Mouse (Mus musculus): ENCODE measurements around the gene Cdx2. TPM values are rescaled to one million over a fixed set of nuclear protein-coding genes. Genes with fewer than 3 reads are reported as not detected.

Cdx2 gene
- polyA plus RNA-seq, 1 experiment from 2014 or later: not detected

GRCm38 (mm10) chr5:147340741-147341414 lies 33.8 kb upstream of the Cdx2 start:
- no peak for ATAC-seq (ENCODE audit: low FRiP score, low TSS enrichment)
- 31% methylated on average over 13 of the region's 13 CpGs for WGBS
- Histone ChIP-seq H3K4me2 (replicated peaks; ENCODE audit: low read depth, low read length) (no peak overlapping the region), H3K4me1 (ENCODE audit: insufficient read depth, low read length) (no peaks in the 10 kb centered on the region), H3K9ac (replicated peaks; ENCODE audit: low read length) (no peak overlapping the region), H3K27ac (ENCODE audit: low read length) (no peak overlapping the region), H3K36me3 (ENCODE audit: insufficient read depth, low read length) (no peaks in the 10 kb centered on the region), H3K9me3 (ENCODE audit: low read length) (no peaks in the 10 kb centered on the region), H3K4me3 (ENCODE audit: low read length) (no peak overlapping the region), H3K27me3 (ENCODE audit: insufficient read depth, low read length) (no peaks in the 10 kb centered on the region)

- no peak for ATAC-seq (ENCODE audit: low FRiP score, low TSS enrichment)
- 81% methylated on average over 11 of the region's 11 CpGs for WGBS
- Histone ChIP-seq H3K4me2 (replicated peaks; ENCODE audit: low read depth, low read length) (no peak overlapping the region), H3K27me3 (ENCODE audit: insufficient read depth, low read length) (no peaks in the 10 kb centered on the region), H3K36me3 (ENCODE audit: insufficient read depth, low read length) (no peaks in the 10 kb centered on the region), H3K27ac (ENCODE audit: low read length) (no peak overlapping the region), H3K4me3 (ENCODE audit: low read length) (no peak overlapping the region), H3K4me1 (ENCODE audit: insufficient read depth, low read length) (no peaks in the 10 kb centered on the region), H3K9ac (replicated peaks; ENCODE audit: low read length) (no peak overlapping the region), H3K9me3 (ENCODE audit: low read length) (no peaks in the 10 kb centered on the region)
These were observed 32.5 kb upstream of the Cdx2 start for GRCm38 (mm10) chr5:147339560-147339959.

GRCm38 (mm10) chr5:147338967-147339366 lies 31.9 kb upstream of the Cdx2 start:
- no peak overlapping the region for H3K9ac ChIP-seq (replicated peaks; ENCODE audit: low read length)
- H3K9me3 ChIP-seq (ENCODE audit: low read length): no peaks in the 10 kb centered on the region
- no peaks in the 10 kb centered on the region for H3K36me3 ChIP-seq (ENCODE audit: insufficient read depth, low read length)
- H3K4me2 ChIP-seq (replicated peaks; ENCODE audit: low read depth, low read length): no peak overlapping the region
- H3K27ac ChIP-seq (ENCODE audit: low read length): no peak overlapping the region
- no peak for ATAC-seq (ENCODE audit: low FRiP score, low TSS enrichment)
- no peaks in the 10 kb centered on the region for H3K27me3 ChIP-seq (ENCODE audit: insufficient read depth, low read length)
- whole genome bisulfite sequencing: 59% methylated on average over 9 of the region's 9 CpGs
- H3K4me3 ChIP-seq (ENCODE audit: low read length): no peak overlapping the region
- H3K4me1 ChIP-seq (ENCODE audit: insufficient read depth, low read length): no peaks in the 10 kb centered on the region

DNA sequence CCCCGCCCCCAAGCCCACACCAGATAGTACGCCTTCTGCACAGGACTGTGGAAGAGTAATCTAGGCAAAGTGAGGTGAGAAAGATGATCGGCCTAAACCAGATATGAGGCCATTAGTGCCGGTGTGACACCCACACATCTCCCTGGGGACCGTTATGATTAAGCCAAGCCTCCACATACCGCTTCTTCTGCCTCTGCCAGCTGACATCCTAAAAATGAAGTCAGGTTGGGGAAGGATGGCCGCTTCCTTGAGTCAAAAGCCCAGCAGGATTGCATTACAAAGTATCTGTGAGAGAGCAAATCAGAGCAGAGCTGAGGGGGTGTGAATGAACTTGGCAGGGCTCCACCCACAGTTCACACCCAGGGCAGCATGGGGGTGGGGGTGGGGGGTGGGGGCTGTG lies 25.6 kb upstream of the Cdx2 start:
- H3K27me3 ChIP-seq (ENCODE audit: insufficient read depth, low read length): no peaks in the 10 kb centered on the region
- peak; percentile 57; the same call in 1 of the 2 replicates for ATAC-seq (ENCODE audit: low FRiP score, low TSS enrichment)
- H3K9me3 ChIP-seq (ENCODE audit: low read length): peaks cover 1% of the 10 kb centered on the region; the same call in 1 of the 2 replicates
- H3K36me3 ChIP-seq (ENCODE audit: insufficient read depth, low read length): no peaks in the 10 kb centered on the region
- no peak overlapping the region for H3K4me3 ChIP-seq (ENCODE audit: low read length)
- H3K4me2 ChIP-seq (replicated peaks; ENCODE audit: low read depth, low read length): no peak overlapping the region
- WGBS: 11% methylated on average over 7 of the region's 7 CpGs
- no peak overlapping the region for H3K27ac ChIP-seq (ENCODE audit: low read length)
- no peak overlapping the region for H3K9ac ChIP-seq (replicated peaks; ENCODE audit: low read length)
- H3K4me1 ChIP-seq (ENCODE audit: insufficient read depth, low read length): peaks cover 4% of the 10 kb centered on the region; the same call in 1 of the 2 replicates

- no peak overlapping the region for H3K27ac ChIP-seq (ENCODE audit: low read length)
- H3K4me1 ChIP-seq (ENCODE audit: insufficient read depth, low read length): peaks cover 4% of the 10 kb centered on the region; the same call in 1 of the 2 replicates
- ATAC-seq (ENCODE audit: low FRiP score, low TSS enrichment): no peak
- H3K36me3 ChIP-seq (ENCODE audit: insufficient read depth, low read length): no peaks in the 10 kb centered on the region
- no peak overlapping the region for H3K9ac ChIP-seq (replicated peaks; ENCODE audit: low read length)
- H3K4me3 ChIP-seq (ENCODE audit: low read length): no peak overlapping the region
- H3K27me3 ChIP-seq (ENCODE audit: insufficient read depth, low read length): no peaks in the 10 kb centered on the region
- H3K9me3 ChIP-seq (ENCODE audit: low read length): peaks cover 3% of the 10 kb centered on the region; the same call in 1 of the 2 replicates
- 38% methylated on average over 2 of the region's 2 CpGs for WGBS
- no peak overlapping the region for H3K4me2 ChIP-seq (replicated peaks; ENCODE audit: low read depth, low read length)
These were observed 24.5 kb upstream of the Cdx2 start for GRCm38 (mm10) chr5:147331547-147331946.

DNA sequence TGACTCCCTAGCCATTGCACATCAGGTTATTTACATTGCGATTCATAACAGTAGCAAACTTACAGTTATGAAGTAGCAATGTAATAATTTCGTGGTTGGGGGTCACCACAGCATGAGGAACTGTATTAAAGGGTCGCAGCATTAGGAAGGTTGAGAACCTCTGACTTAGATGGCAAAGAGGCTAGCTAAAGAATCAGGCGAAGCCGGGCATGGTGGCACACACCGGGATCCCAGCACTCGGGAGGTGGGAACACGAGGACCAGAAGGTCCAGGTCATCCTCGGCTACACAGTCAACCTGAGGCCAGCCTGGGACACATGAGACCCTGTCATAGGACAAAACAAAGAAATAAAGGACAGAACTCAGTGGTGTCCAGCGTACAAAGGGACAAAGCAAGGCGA lies 22.9 kb upstream of the Cdx2 start:
- 86% methylated on average over 11 of the region's 11 CpGs for WGBS
- no peak for ATAC-seq (ENCODE audit: low FRiP score, low TSS enrichment)
- Histone ChIP-seq H3K9me3 (ENCODE audit: low read length) (peaks cover 3% of the 10 kb centered on the region; the same call in 1 of the 2 replicates), H3K4me1 (ENCODE audit: insufficient read depth, low read length) (peaks cover 4% of the 10 kb centered on the region; the same call in 1 of the 2 replicates), H3K27ac (ENCODE audit: low read length) (no peak overlapping the region), H3K36me3 (ENCODE audit: insufficient read depth, low read length) (no peaks in the 10 kb centered on the region), H3K4me3 (ENCODE audit: low read length) (no peak overlapping the region), H3K9ac (replicated peaks; ENCODE audit: low read length) (no peak overlapping the region), H3K4me2 (replicated peaks; ENCODE audit: low read depth, low read length) (no peak overlapping the region), H3K27me3 (ENCODE audit: insufficient read depth, low read length) (no peaks in the 10 kb centered on the region)

DNA sequence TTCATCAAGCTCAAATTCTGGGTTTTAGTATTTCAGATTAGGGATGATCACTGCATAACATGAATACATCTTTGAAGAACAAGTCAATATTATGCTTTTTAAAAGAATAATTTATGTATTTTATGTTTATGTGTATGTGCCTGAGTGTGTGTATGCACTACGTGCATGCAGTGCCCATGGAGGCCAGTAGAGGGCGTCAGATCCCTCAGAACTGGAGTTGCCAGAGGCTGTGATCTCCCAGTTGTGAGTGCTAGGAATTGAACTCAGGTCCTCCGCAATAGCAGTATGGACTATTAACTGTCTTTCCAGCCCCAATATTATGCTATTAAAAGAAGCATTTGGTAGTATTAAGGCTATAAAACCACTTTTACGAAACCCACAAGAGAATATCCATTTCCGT lies 20.6 kb upstream of the Cdx2 start:
- H3K9me3 ChIP-seq (ENCODE audit: low read length): peaks cover 3% of the 10 kb centered on the region; the same call in 1 of the 2 replicates
- H3K9ac ChIP-seq (replicated peaks; ENCODE audit: low read length): no peak overlapping the region
- WGBS: 87% methylated on average over 5 of the region's 5 CpGs

DNA sequence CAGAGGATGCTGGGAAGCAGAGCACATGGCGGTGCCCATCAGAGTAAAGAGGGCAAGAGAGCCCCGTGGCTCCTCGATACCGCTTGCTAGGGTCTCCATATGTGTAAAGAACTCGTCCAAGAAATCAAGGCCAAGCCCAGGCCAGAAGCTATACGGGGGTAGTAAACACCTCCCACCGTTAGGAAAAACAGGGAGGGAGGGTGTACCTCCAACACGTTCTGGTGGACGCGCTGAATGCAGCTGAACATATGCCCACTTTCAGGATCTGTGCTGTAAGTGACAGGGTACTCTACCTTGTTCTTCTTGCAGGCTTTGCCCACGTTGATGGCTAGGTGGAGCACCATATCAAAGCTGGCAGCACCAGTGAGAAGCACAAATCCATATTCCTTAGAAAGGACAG lies 18.9 kb upstream of the Cdx2 start:
- ATAC-seq (ENCODE audit: low FRiP score, low TSS enrichment): no peak
- 70% methylated on average over 11 of the region's 11 CpGs for WGBS
- Histone ChIP-seq H3K36me3 (ENCODE audit: insufficient read depth, low read length) (no peaks in the 10 kb centered on the region), H3K4me3 (ENCODE audit: low read length) (no peak overlapping the region), H3K9ac (replicated peaks; ENCODE audit: low read length) (no peak overlapping the region), H3K9me3 (ENCODE audit: low read length) (peaks cover 3% of the 10 kb centered on the region; the same call in 1 of the 2 replicates), H3K27me3 (ENCODE audit: insufficient read depth, low read length) (peaks cover 22% of the 10 kb centered on the region), H3K4me2 (replicated peaks; ENCODE audit: low read depth, low read length) (no peak overlapping the region), H3K4me1 (ENCODE audit: insufficient read depth, low read length) (no peaks in the 10 kb centered on the region; the same call in 1 of the 2 replicates), H3K27ac (ENCODE audit: low read length) (no peak overlapping the region)

More for the DNA sequence above, 20.6 kb upstream of the Cdx2 start:
- Histone ChIP-seq H3K36me3 (ENCODE audit: insufficient read depth, low read length) (no peaks in the 10 kb centered on the region), H3K4me3 (ENCODE audit: low read length) (no peak overlapping the region), H3K4me2 (replicated peaks; ENCODE audit: low read depth, low read length) (no peak overlapping the region), H3K4me1 (ENCODE audit: insufficient read depth, low read length) (peaks cover 1% of the 10 kb centered on the region; the same call in 1 of the 2 replicates), H3K27ac (ENCODE audit: low read length) (no peak overlapping the region), H3K27me3 (ENCODE audit: insufficient read depth, low read length) (peaks cover 5% of the 10 kb centered on the region)
- no peak for ATAC-seq (ENCODE audit: low FRiP score, low TSS enrichment)

- peak; percentile 46 for ATAC-seq (ENCODE audit: low FRiP score, low TSS enrichment)
- WGBS: 18% methylated on average over 17 of the region's 17 CpGs
- Histone ChIP-seq H3K27ac (ENCODE audit: low read length) (no peak overlapping the region), H3K9ac (replicated peaks; ENCODE audit: low read length) (no peak overlapping the region), H3K9me3 (ENCODE audit: low read length) (peaks cover 3% of the 10 kb centered on the region; the same call in 1 of the 2 replicates), H3K4me1 (ENCODE audit: insufficient read depth, low read length) (no peaks in the 10 kb centered on the region; the same call in 1 of the 2 replicates), H3K36me3 (ENCODE audit: insufficient read depth, low read length) (no peaks in the 10 kb centered on the region), H3K27me3 (ENCODE audit: insufficient read depth, low read length) (peaks cover 39% of the 10 kb centered on the region), H3K4me3 (ENCODE audit: low read length) (no peak overlapping the region), H3K4me2 (replicated peaks; ENCODE audit: low read depth, low read length) (no peak overlapping the region)
These were observed 16.3 kb upstream of the Cdx2 start for GRCm38 (mm10) chr5:147323237-147323917.

GRCm38 (mm10) chr5:147322183-147322582 lies 15.1 kb upstream of the Cdx2 start, which contains the start of gene Urad:
Urad (minus strand) TSS chr5:147322440.
- no peak within 1 kb of the TSS for H3K4me2 ChIP-seq (replicated peaks; ENCODE audit: low read depth, low read length)
- no peak for ATAC-seq (ENCODE audit: low FRiP score, low TSS enrichment)
- H3K9ac ChIP-seq (replicated peaks; ENCODE audit: low read length): no peak within 1 kb of the TSS
- H3K27me3 ChIP-seq (ENCODE audit: insufficient read depth, low read length): peaks cover 51% of the 10 kb centered on the region
- no peaks in the 10 kb centered on the region; the same call in 1 of the 2 replicates for H3K4me1 ChIP-seq (ENCODE audit: insufficient read depth, low read length)
- no peaks in the 10 kb centered on the region for H3K9me3 ChIP-seq (ENCODE audit: low read length)
- H3K36me3 ChIP-seq (ENCODE audit: insufficient read depth, low read length): no peaks in the 10 kb centered on the region
- no peak within 1 kb of the TSS for H3K27ac ChIP-seq (ENCODE audit: low read length)
- WGBS: 71% methylated on average over 8 of the region's 8 CpGs
- no peak within 1 kb of the TSS for H3K4me3 ChIP-seq (ENCODE audit: low read length)

Measured in kidney, embryonic 16.5 days (tissue).